Mouse (Mus musculus) CD4-positive helper T cell, adult 2 months (primary cell): ENCODE results near the gene Il11.

Source experiments
- DNase-seq: peaks from one replicate; pipeline ENCODE4 v3.0.0-alpha.2; 2012; ENCODE audit warnings: low read depth, missing footprints, low spot score

The Il11 gene

GRCm38 (mm10) chr7:4788499-4789435 is 6.1 kb upstream of the Il11 start:
- peak; percentile 52 for DNase-seq

GRCm38 (mm10) chr7:4783667-4784268 is 1.1 kb upstream of the Il11 start:
- DNase-seq, result no peak

- no peak for DNase-seq
Measured at GRCm38 (mm10) chr7:4782130-4782529, 529 bp downstream of the Il11 start.

- DNase-seq, result no peak
Measured at GRCm38 (mm10) chr7:4779921-4780320, 2.7 kb downstream of the Il11 start.

- DNase-seq, result no peak
Measured at GRCm38 (mm10) chr7:4777851-4778637, 4.6 kb downstream of the Il11 start.

- peak; percentile 57 for DNase-seq
Measured at GRCm38 (mm10) chr7:4776861-4777830, 5.5 kb downstream of the Il11 start.

GRCm38 (mm10) chr7:4776131-4776530 is 6.5 kb downstream of the Il11 start:
- no peak for DNase-seq

GRCm38 (mm10) chr7:4771202-4771601 is 11.5 kb downstream of the Il11 start, which contains the start of gene Fam71e2:
Gene Fam71e2 (minus strand): TSS chr7:4771302.
- DNase-seq, result no peak

GRCm38 (mm10) chr7:4764946-4765710 is 17.5 kb downstream of the Il11 start:
- DNase-seq, result no peak

- no peak for DNase-seq
Measured at GRCm38 (mm10) chr7:4759670-4760069, 23.0 kb downstream of the Il11 start.

- DNase-seq, result peak; percentile 77
Measured at GRCm38 (mm10) chr7:4752821-4753570, 29.7 kb downstream of the Il11 start, which contains the start of gene Cox6b2. Gene Cox6b2 (minus strand): TSS chr7:4753094.

GRCm38 (mm10) chr7:4751971-4752820 is 30.5 kb downstream of the Il11 start:
- peak; percentile 28 for DNase-seq

- DNase-seq, result no peak
Measured at GRCm38 (mm10) chr7:4749169-4749568, 33.5 kb downstream of the Il11 start.

GRCm38 (mm10) chr7:4748321-4748720 is 34.3 kb downstream of the Il11 start:
- DNase-seq, result no peak

GRCm38 (mm10) chr7:4747156-4747899 is 35.3 kb downstream of the Il11 start:
- no peak for DNase-seq

- no peak for DNase-seq
Measured at GRCm38 (mm10) chr7:4746326-4746980, 36.2 kb downstream of the Il11 start.

- no peak for DNase-seq
Measured at GRCm38 (mm10) chr7:4744886-4745285, 37.8 kb downstream of the Il11 start.
